Mouse (Mus musculus) layer of hippocampus, postnatal 10 days (tissue): Measurements from ENCODE around the gene Pacrg. TPM values are rescaled to one million over a fixed set of nuclear protein-coding genes. Genes with fewer than 3 reads are reported as not detected.

Experiments
- DNase-seq, 2 experiments: peaks; one replicate each; pipeline ENCODE4 v3.0.0; 2021; ENCODE audit warnings: low spot score in 2 of 2
- total RNA-seq, 2 experiments: library from RNA; stranded (reverse); gene quantifications; 2 replicates each; pipeline ENCODE4 v1.2.3; 2021

The Pacrg gene
- total RNA-seq, 2 experiments from 2014 or later: 17.5 to 18.2 TPM

GRCm38 (mm10) chr17:10552295-10553056 lies 287.6 kb downstream of the Pacrg start:
- DNase-seq: no peak

DNA sequence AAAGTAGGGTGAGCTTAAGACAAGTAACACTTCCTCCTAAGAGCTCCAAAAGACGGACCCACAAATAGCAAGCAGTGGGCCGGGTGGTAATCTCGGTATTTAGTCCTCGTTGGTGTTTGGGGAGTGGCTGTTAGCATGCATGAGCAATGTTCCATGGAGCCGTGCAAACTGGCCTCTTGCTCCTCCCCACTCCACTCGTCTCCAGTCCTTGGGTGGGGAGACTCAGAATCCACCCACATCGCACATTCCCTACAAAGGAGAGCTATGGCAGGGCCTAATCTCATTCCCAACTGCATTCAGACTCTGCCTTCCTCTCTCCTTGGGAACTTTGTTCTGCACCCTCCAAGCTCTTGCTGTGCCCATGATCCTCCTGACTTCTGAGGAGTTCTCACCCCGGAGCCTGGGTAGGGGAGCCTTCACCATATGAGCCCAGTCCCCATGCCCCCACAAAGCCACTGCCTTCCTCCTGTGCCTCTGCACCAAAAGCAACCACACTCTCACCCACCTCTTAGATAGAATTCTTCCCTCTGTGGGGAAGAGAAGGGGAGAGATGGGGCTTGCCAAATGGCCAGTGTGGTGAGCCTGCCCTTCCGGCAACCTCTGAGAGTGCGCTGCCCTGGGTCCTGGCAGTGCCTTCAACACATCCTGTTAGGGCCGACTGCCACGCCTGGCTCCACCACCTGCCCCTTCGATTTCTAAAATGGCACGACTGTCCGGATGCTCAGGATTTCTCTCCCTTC lies 289.2 kb downstream of the Pacrg start:
- no peak for DNase-seq

DNA sequence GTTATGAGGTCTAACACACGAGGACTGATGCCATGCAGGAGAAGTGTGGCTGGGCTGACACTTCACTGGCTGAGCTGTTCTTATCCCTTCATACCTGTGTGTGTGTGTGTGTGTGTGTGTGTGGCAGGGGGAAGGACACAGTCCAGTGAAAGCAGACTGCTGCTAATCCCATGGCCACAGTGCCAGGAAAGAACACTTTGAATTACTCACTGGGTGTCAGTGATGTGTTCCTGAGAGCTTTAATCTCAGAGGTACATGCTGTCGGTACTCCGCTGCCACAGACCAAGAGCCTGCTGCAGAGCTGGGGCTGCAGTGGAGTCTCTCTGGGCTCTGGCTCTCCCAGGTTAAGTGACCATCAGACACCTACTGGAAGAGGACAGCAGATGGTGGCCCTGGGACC lies 290.3 kb downstream of the Pacrg start:
- no peak for DNase-seq

DNA sequence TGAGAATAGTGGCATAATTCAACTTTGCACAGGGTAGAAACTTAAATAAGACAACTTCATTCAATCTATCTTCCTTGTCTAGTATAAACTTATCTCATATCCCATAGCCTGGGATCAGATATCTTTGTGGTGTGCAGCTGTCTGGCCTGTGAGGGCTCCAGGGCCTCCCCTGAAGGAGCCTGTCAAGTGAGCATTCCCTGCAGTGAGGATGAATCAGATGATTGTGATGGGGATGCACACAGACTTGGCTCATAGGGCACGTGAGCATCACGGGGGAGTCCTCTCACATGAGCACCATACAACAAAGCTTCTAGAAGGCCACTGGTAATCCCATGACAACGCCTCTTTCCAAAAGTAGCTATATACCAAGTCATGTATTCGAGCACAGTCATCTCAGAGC lies 291.1 kb downstream of the Pacrg start:
- no peak for DNase-seq

GRCm38 (mm10) chr17:10540772-10541171 lies 299.3 kb downstream of the Pacrg start:
- no peak for DNase-seq

DNA sequence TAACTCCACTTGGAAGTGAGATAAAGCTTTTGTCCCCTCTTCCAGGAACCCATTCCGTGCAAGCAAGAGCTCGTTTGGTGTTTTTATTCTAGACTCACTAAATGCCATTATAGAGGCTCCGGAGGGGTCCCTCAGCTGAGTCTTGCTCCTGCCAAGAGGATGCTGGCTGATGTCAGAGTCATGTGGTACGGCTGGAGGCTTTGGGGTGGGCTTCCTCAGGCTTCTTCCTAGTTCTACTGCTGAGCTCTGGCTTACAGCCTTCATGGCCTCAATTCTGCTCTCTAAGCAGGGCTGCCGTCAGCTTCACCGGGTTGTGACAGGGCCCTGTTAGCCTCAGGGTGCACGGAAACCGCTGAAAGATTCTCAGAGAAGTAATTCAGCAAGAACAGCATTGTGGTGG lies 305.9 kb downstream of the Pacrg start:
- DNase-seq: peak in 1 of 2 experiments; percentile 45

DNA sequence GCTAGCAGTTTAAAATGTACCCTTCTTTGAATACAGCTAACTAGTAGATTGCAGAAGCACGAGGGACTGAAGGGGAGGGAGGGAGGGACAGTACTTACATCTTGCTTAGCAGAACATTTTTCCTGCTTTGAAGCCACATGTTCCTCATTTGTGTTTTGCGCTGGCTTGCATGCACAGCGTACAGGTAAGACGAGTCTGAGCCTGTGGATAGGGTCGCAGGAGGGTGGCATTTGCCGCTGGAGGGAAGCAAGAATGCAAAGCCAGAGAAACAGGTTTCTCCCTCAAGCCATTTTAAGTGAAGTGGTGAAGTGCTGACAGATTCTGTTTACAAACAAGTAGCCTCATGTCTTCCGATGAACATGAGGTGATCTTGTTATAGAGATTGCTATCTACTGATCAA lies 306.6 kb downstream of the Pacrg start:
- no peak for DNase-seq

- DNase-seq: peak; percentile 61 to 64
Measured at GRCm38 (mm10) chr17:10531024-10531423, 309.1 kb downstream of the Pacrg start.

- peak in 1 of 2 experiments; percentile 46 for DNase-seq
Measured at GRCm38 (mm10) chr17:10529329-10529955, 310.7 kb downstream of the Pacrg start.

GRCm38 (mm10) chr17:10521282-10521681 lies 318.8 kb downstream of the Pacrg start:
- no peak for DNase-seq

DNA sequence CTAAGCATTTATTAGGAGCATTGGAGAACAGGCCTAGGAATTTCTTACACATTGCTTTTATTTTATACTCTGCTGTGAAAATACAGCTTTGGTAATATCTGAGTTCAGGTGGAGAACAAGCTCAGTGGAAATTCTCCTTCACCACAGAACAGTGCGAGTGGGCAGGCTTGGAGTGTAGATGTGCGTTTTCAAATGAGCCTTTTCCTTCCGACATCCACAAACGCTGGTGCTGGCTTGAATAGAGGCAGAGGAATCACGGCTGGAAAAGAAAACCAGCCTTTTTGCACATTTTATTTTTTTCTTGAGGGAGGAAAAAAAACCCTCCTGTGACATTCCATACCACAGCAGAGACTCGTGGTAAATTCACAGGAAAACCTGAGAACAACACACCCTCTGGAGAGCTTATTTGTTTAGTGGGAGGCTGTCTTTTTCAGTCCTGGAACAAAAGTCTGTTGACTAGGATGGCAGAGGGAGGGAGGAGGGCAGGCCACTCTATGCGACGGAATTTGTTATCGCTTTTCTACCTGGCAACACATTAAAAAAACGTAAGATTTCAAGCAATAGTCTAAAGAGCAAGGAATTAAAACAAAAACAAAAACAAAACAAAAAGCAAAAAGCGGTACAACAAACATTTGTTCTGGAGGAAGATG lies 320.5 kb downstream of the Pacrg start:
- no peak for DNase-seq

DNA sequence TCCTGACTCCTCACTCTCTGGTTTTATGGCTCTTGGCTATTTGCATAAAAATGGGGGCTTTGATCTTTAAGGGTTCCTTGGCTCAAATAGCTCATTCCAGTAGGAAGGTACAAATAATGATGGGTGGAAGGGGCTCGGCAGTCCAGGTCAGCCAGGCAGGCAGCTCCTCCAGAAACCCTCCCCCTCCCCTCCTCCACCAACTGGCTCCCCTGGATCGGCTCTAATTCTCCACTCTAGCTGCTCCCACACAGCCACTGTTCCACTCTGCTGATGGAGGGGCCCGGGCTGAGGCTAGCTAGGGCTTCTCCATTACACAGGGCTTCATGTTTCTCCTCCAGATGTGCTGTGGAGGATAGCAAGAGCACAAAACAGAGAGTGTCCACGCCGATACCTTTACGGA lies 325.3 kb downstream of the Pacrg start:
- no peak for DNase-seq

- no peak for DNase-seq
Measured at GRCm38 (mm10) chr17:10510913-10511759, 329.0 kb downstream of the Pacrg start.

- no peak for DNase-seq
Measured at GRCm38 (mm10) chr17:10510467-10510866, 329.6 kb downstream of the Pacrg start.

DNA sequence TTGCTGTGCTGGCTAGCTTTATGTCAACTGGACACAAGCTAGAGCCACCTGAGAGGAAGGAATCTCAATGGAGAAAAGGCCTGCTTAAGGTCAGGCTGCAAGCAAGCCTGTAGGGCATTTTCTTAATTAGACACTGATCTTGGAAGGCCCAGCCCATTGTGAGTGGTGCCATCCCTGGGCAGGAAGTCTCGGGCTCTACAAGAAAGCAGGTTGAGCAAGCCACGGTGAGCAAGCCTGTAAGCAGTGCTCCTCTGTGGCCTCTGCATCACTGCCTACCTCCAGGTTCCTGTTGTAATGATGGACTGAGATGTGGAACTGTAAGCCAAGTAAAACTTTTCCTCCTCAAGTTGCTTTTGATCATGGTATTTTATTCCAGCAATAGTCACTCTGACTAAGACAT lies 332.0 kb downstream of the Pacrg start:
- no peak for DNase-seq

DNA sequence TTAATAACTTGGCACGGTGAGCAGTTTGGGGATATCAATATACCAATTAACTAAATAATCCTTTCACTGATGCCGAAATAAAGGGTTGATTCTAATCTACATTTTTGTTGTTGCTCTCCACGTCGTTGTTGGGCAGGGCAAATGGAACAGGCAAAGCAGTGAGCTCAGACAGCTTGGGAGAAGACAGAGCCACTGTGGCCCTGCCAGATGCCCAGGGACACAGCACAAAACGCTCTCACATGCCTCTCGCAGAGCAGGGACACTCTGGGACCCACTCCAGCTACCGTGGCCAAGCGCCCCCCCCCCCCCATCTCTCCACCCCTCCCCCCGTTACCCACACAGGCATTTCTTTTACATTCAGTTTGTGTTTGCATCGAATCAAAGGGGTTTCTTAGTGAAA lies 332.6 kb downstream of the Pacrg start:
- DNase-seq: peak; percentile 58 to 68

DNA sequence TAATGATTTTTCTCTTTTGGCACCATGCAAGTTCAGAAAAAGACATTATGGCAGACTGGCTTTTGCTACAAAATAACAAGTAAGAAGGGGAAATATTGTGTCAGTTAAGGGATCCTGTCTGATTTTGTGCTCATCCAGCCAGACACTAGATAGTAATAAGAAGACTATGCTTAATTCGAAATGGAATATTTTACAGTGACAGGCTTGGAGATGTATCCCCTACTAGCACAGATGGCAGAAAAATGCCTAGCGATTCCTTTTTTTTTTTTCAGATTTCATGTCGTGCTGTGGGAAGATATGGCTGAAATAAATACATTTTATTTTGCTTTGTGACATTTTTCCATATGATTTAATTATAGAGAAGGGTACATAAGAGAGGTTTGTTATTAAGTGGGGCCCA lies 333.2 kb downstream of the Pacrg start:
- DNase-seq: no peak

DNA sequence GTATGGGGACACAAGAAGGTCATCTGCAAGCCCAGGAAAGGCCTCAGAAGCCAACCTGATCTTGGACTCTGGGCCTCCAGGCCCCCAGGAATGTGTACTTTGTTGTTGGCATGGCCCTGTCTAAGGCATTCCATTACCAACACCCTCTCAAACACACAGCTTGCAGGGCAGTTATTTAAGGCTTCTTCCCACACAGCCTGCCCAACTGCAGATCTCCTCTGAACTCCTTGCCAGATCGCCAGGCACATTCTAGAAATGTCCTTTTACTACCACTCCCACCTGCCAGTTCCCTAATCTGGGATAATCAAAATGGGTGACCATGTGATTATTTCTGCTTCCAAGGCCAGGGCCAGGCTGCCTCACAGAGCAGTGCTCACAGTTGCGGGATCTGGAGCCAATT lies 338.7 kb downstream of the Pacrg start:
- DNase-seq: no peak

GRCm38 (mm10) chr17:10500795-10501432 lies 339.2 kb downstream of the Pacrg start:
- DNase-seq: no peak

- DNase-seq: no peak
Measured at GRCm38 (mm10) chr17:10498935-10499655, 341.0 kb downstream of the Pacrg start.
